Mouse (Mus musculus) common myeloid progenitor, adult 5-6 weeks (primary cell): ENCODE measurements around the gene Ccdc62. TPM values are rescaled to one million over a fixed set of nuclear protein-coding genes. Genes with fewer than 3 reads are reported as not detected.

Experiments used
- ATAC-seq: replicated peaks from 2 replicates; pipeline ENCODE4 v1.8.0; 2016; ENCODE audit warnings: low read depth, mild to moderate bottlenecking, moderate TSS enrichment, inconsistent platforms; ENCODE audit not compliant: poor library complexity, severe bottlenecking
- total RNA-seq: library from RNA; stranded (forward); fragments of 200-1000, 187-1606 nt; gene quantifications from 2 replicates; pipeline ENCODE4 v1.2.3, GENCODE M21; 2017

The Ccdc62 gene
- total RNA-seq, 1 experiment from 2014 or later, result 1.4 TPM

- ATAC-seq, result peak; percentile 40; the same call in 1 of the 2 replicates
Measured at GRCm38 (mm10) chr5:123933957-123934591, 3.6 kb downstream of the Ccdc62 start.

GRCm38 (mm10) chr5:123935931-123936330 is 5.5 kb downstream of the Ccdc62 start:
- no peak for ATAC-seq

GRCm38 (mm10) chr5:123938479-123938878 is 8.0 kb downstream of the Ccdc62 start:
- ATAC-seq, result peak; percentile 69

- ATAC-seq, result no peak
Measured at GRCm38 (mm10) chr5:123946546-123946945, 16.1 kb downstream of the Ccdc62 start.

- ATAC-seq, result peak; percentile 50; the same call in 1 of the 2 replicates
Measured at GRCm38 (mm10) chr5:123947041-123947761, 16.7 kb downstream of the Ccdc62 start.

- ATAC-seq, result no peak
Measured at GRCm38 (mm10) chr5:123952365-123953045, 22.0 kb downstream of the Ccdc62 start.

- ATAC-seq, result no peak
Measured at GRCm38 (mm10) chr5:123957213-123957612, 26.7 kb downstream of the Ccdc62 start.

- ATAC-seq, result no peak
Measured at GRCm38 (mm10) chr5:123959018-123959417, 28.5 kb downstream of the Ccdc62 start.

GRCm38 (mm10) chr5:123960129-123960528 is 29.6 kb downstream of the Ccdc62 start:
- no peak for ATAC-seq

- ATAC-seq, result no peak
Measured at GRCm38 (mm10) chr5:123961046-123961445, 30.6 kb downstream of the Ccdc62 start.

- no peak for ATAC-seq
Measured at GRCm38 (mm10) chr5:123964208-123964607, 33.7 kb downstream of the Ccdc62 start.

- no peak for ATAC-seq
Measured at GRCm38 (mm10) chr5:123966759-123967158, 36.3 kb downstream of the Ccdc62 start.

- no peak for ATAC-seq
Measured at GRCm38 (mm10) chr5:123968468-123968867, 38.0 kb downstream of the Ccdc62 start.

- no peak for ATAC-seq
Measured at GRCm38 (mm10) chr5:123969216-123969615, 38.7 kb downstream of the Ccdc62 start.

GRCm38 (mm10) chr5:123970576-123970975 is 40.1 kb downstream of the Ccdc62 start:
- no peak for ATAC-seq

GRCm38 (mm10) chr5:123972453-123972852 is 42.0 kb downstream of the Ccdc62 start:
- ATAC-seq, result no peak

- ATAC-seq, result peak; percentile 37
Measured at GRCm38 (mm10) chr5:123973299-123974178, 43.1 kb downstream of the Ccdc62 start, which contains the start of gene Hip1r. Gene Hip1r (plus strand): TSS chr5:123973628.

GRCm38 (mm10) chr5:123974179-123974485 is 43.7 kb downstream of the Ccdc62 start:
- ATAC-seq, result no peak

- ATAC-seq, result peak; percentile 61
Measured at GRCm38 (mm10) chr5:123974616-123975111, 44.2 kb downstream of the Ccdc62 start.

GRCm38 (mm10) chr5:123975668-123976180 is 45.2 kb downstream of the Ccdc62 start:
- no peak for ATAC-seq
